Mouse (Mus musculus): ENCODE data around the gene Ap4s1.
A peak's percentile ranks its signal among the peaks of the same experiment; 100 is the strongest.
"Not testable (repeated sequence)": the region's sequence is repeated elsewhere in the genome, so short reads cannot be mapped to it uniquely, and the experiment has no call there.

Gene Ap4s1

DNA sequence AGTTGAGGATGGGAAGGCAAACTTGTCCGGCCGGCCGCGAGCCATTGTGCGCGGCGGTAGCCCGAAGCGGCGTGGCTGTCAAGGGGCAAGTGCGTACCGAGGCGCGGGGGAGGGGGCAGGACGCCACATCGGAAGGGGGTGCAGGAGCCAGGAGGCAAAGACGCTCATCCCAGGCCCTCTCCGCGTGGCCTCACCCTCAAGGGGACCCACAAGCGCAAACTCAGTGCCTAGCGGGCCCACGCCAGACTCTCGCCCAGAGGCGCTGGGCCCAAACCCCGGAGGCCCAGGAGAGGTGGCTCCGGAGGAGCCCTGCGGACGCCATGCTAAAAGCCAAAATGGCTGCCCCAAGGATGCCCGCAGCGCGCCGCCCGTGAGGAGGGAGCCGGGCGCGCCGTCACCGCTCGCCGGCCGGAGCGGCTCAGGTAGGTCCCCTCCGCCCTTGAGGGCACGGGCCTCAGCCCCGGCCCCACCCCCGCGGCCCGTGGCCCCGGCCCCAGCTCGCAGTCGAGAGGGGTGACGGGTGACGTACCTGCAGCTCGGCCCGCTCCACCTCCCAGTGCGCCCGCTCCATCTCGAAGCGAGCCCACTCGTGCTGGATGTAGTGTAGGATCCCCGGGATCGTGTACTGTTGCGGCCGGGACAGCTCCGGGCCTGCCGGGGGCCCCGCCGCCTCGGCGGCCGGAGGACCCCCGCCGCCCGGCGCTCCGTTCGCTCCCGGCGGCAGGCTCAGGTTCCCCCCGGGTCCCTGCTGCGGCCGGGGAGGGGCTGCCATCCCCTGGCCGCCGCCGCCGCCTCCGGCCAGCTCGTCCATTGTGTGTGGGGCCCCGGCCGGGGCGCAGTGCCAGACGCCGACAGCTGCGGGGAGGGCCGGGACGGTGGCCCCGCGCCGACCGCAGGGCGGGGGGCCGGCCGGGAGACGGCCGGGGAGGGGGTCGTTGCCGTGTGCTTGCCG is at the start of gene Ap4s1:
Gene Ap4s1 (plus strand): TSS at position 141 of the 952 bp plus-strand sequence.
- DNase-seq (ENCODE audit: low spot score in 2 of 2), result peak; percentile 59 to 63

DNA sequence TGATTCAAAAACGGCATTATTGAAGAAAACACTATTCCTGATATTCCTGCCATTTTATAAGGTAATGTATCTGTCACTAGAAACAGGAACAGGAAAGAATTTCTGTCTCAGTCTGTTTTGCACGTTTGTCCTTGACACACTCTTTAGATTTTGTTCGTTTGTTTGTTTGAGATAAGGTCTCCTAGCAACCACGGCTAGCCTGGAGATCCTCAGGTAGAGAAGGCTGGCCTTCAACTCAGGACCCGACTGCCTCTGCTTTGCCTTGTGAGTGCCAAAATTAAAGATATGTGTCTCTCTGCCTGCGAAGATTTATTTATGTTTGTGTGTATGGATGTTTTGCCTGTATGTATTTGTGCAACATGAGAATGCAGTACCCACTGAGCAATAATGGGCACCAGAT is 49.0 kb upstream of the Ap4s1 start:
- no peak for DNase-seq (ENCODE audit: low spot score in 2 of 2)

DNA sequence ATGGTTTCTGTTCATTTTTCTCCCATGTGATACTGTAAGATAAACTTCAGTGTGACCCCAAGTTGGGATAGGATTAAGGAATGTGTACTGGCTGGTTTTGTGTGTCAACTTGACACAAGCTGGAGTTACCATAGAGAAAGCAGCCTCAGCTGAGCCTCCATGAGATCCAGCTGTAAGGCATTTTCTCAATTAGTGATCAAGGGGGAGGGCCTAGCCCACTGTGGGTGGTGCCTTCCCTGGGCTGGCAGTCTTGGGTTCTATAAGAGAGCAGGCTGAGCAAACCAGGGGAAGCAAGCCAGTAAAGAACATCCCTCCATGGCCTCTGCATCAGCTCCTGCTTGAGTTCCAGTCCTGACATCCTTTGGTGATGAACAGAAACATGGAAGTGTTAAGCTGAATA is 41.4 kb upstream of the Ap4s1 start:
- DNase-seq (ENCODE audit: low spot score in 2 of 2), result not testable (repeated sequence)

DNA sequence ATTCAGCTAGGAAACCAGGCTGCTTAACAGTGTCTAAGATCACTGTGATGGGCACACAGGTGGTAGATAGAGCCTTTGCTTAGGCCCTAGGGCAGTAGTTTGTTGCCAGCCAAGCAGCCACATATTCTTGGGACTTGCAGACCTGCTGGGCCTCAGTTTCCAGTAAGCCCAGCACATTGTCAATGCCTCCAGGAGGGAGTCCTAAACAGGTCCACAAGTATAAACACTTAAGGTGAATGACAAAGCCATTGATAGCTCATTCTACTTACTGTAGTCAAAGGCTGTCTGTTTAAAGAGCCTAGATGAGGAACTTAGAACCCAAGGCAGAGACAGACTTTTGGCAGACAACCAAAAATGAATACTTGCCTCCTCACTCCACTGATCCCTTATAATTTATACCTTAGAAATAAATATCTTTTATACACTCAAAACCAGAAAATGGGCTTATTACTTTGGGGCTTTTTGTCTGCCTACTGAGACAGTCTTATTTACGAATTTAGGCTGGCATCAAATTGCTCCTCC is 34.8 kb upstream of the Ap4s1 start:
- no peak for DNase-seq (ENCODE audit: low spot score in 2 of 2)

DNA sequence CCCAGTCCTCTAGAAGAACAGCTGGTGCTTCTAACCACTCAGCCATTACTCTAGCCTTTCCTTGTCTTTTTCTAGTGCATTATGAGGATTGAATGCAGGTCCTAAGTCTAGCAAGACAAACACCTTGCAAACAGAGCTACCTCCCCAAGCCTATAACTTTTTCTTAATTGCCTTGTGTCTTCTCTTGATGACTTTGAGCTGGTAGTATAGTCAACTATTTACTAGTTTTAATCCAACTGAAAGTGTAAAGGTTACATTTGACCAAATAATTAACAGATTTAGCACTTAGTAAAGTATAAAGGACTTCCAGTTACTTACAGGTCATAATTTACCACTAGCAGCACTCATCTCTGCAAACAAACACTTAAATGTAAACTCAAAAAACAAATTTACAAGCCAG is 27.8 kb upstream of the Ap4s1 start:
- no peak for DNase-seq (ENCODE audit: low spot score in 2 of 2)

DNA sequence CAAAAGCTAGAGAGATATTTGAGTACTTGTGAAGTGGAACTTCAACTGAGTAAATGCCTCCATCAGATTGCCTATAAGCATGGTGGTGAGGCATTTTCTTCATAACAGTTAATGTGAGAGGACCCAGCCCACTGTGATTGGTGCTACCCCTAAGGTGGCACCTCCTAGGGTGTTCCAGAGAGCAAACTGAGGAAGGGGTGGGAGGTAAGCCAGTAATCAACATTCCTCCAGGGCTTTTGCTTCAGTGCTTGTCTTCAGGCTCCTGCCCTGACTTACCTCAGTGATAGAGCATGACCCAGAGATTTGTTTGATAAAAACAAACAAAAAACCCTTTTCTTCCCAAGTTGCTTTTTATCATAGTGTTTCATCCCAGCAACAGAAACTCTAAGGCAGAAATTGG is 26.9 kb upstream of the Ap4s1 start:
- no peak for DNase-seq (ENCODE audit: low spot score in 2 of 2)

DNA sequence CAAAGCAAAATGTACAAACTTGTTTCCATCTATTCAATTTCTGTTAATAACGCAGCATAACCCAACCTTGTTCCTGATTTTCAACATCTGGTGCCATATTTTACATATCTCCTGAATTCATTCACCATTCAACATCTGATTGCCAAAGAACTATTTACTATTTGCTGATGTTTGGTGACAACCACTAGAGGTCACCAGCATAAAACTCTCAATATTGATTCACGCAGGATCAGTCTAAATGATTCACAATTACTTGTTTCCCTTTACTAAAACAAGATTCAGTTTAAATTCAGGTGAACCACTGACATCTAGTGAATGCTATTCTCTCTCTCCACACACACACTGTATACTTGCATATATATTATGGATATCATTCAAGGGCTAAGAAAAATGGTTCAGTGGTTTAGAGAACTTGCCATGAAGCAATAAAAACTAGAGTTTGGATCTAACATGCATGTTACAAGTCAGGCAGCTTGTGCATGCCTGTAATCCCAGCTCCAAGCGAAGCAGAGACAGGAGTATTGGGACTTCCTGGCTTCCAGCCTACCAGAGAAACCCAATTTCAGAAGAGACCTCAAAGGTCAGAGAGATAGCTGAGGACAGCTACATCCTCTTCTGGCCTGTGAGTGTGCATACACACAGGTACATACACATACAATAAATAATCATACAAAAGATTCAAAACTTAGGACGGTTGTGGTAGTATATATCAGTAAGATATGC is 24.0 kb upstream of the Ap4s1 start:
- no peak for DNase-seq (ENCODE audit: low spot score in 2 of 2)

DNA sequence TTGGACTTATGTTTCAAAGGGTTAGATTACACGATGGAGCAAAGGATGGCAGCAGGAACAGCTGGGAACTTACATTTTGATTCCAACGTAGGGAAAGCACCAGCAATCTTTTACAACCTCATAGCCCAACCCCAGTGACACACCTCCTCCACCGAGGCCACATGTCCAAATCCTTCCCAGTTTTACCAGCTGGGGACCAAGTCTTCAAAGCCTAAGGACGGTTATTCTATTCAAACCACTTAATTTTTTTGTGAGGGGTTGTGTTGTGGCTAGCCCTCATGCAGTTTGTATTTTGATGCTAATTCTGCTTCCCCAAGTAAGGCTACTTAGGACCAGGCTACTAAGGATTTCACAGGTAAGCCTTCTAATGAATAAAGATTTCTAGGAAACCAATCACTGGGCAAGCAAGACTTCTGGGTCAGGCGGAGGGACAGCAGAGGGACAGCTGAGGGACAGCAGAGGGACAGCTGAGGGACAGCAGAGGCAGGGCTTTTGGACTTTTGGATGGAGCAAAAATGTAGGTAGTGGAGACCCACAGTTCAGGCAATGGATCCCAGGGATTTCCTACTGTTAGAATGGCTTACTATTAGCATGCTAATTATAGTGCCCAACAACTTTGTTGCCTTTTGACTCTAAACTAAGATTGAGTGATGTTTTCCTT is 19.5 kb upstream of the Ap4s1 start:
- no peak for DNase-seq (ENCODE audit: low spot score in 2 of 2)

DNA sequence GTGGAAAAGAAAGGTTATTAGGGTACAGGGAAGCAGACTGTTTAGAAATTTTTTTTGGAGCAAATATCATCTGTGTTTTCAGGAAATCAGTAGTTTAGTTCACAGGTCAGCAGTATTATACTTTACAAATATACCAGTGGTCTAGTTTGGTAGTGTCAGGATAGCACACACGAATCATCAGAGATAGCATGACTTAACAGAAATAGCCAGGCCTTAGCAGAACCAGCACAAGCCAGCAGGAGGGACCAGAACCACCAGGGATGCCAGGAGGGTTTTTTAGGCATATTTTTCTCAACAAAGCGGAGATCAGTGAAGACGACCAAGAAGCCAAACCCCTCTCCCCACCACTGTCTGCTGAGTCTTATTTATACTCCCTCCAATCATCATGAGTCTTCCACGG is 17.6 kb upstream of the Ap4s1 start:
- DNase-seq (ENCODE audit: low spot score in 2 of 2), result no peak

DNA sequence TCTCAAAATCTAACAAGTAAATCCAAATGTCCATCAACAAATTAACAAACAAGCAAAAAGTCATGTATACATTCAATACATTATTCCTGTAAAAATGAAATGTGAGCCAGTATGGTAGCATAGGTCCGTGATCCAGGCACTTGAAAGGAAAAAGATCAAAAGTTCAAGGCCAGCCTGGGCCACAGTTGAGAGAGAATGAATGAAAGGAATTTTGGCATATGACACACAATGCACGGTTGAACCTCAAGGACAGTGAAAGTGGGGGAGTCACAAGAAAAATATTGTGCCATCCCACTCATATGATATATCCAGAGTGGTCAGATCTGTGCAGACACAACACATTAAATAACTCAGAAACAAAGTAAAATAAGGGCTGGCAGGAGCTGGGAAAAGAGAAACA is 14.4 kb upstream of the Ap4s1 start:
- DNase-seq (ENCODE audit: low spot score in 2 of 2), result no peak

DNA sequence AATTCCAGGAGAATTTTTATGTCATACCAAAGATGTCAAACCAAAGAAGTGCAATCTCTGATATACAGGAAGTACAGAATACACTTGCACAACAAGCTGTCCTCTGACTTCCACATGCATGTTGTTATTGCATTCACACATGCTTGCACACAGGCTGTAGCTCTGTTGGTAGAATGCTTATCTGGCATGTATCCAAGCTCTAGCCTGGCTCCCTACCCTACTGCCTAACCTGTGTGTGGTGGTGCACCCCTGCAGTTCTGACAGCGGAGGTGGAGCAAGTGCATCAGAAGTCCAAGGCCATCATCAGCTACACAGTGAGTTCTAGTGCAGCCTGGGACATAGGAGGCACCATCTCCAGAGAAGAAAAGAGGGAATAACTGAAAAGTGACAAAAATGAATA is 12.0 kb upstream of the Ap4s1 start:
- no peak for DNase-seq (ENCODE audit: low spot score in 2 of 2)

DNA sequence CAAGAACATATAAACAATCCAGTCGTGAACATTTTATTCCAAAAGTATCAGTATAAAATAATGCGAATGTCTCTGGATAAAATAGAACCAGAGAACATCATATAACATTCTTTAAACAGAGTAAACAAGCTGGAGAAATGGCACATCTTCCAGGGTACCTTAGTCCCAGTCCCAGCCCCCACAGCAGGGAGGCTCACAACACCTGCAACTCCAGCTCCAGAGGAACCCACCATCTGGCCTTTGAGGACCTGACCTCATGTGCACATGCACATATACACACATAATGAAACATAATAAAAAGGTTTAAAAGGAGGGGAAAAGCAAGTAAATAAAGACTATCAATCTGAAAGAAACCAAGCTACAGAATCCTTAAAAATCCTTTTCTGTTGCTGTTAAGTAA is 2.3 kb upstream of the Ap4s1 start:
- no peak for DNase-seq (ENCODE audit: low spot score in 2 of 2)

DNA sequence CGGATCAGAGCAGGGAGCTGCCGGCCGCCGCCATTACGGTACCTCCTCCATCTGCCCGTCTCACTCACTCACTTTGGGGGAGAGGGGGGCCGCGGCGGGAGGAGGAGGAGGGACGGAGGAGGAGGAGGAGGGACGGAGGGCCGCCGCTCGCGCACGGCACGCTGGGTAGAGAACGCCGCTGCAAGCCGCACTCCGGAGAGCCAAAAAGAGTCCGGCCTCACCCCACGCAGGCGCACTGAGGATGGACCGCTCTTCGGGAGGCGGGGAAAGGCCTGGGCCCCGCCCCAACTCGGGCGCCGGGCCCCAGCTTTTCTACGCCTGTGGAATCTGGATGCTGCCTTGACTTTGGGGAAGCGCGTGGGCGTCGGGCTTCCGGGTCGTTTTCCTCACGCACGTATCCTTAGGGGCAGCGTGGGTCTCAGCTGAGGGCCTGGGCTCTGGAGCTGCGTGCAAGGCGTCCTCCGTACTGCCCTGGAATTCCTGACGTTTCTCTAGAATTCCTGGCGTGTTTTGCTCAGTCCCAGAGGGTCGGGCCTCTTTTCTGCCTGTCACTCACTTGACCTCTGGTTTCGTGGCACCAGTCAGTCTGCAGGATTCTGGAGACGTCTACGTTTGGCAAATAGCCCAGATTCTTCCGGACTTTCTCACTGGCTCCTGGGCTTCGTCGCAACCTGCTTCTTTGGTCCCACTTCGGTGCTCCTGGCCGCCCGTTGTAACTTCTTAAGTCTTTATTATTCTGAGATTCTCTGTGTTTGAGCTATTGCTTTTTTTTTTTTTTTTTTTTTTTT is 1.2 kb downstream of the Ap4s1 start, which contains the start of gene Strn3:
Gene Strn3 (minus strand): TSS at position 53 of the 788 bp plus-strand sequence.
- peak; percentile 96 for DNase-seq (ENCODE audit: low spot score in 2 of 2)

DNA sequence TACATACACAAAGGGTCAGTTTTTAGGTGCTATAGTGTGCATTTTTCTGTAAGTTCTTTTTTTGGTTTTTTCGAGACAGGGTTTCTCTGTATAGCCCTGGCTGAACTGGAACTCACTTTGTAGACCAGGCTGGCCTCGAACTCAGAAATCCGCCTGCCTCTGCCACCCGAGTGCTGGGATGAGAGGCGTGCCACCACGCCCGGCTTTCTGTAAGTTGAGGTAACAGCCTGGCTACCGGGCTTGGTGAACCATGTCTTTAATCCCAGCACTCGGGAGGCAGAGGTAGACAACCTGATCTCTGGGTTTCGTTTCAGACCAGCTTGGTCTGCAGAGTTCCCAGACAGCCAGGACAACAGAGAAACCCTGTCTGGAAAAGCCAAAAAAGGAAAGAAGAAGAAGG is 2.0 kb downstream of the Ap4s1 start:
- not testable (repeated sequence) for DNase-seq (ENCODE audit: low spot score in 2 of 2)

DNA sequence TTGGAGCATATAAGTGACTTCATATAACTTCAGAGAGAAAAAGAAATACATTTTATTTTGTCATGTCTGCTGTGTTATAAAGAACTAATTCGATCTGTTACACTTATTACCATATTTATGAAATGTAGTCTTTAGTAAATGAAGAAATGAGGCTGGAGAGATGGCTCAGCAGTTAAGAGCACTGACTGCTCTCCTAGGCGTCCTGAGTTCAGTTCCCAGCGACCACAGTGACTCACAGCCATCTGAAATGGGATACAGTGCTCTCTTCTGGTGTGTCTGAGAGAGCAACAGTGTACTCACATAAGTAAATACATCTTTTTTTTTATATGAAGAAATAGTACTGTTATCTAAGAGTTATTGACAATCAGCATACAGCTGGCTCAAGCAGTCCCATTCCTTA is 2.6 kb downstream of the Ap4s1 start:
- DNase-seq (ENCODE audit: low spot score in 2 of 2), result no peak

DNA sequence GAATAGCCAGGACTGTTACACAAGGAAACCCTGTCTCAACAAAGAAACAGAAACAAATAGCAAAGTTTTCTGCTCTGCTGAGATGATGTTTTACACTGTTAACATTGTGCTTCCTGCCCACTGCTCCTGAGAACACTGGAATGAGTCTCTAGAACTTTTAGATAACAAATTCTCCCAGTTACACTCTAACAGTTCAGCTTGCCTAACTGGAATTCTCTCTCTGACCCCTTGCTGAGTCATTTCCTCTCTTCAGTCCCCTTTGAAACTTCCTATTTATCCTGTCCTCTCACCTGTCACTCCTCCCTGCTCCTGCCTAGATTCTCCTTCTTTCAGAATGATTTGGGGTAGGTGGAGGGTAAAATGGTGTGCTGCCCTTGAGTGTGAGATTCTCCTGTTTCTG is 3.3 kb downstream of the Ap4s1 start:
- no peak for DNase-seq (ENCODE audit: low spot score in 2 of 2)

DNA sequence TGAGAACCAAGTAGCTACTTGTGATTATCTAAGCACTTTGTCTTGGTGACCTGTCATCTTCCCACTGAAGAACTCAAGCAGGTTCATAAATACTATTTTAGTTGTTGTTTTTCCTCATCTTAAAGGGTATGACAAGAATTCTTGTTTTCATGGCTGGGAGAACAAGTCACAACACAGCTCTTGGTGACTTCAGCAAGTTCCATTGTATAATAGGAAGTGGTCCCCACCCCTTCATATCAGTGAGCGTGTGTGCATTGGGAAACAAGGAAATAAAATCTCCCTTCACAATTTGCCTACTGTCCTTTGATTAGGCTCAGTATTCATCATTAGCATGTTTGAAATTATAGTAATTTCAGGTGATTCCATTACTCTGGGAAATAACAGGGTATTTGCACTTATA is 4.1 kb downstream of the Ap4s1 start:
- DNase-seq (ENCODE audit: low spot score in 2 of 2), result no peak

DNA sequence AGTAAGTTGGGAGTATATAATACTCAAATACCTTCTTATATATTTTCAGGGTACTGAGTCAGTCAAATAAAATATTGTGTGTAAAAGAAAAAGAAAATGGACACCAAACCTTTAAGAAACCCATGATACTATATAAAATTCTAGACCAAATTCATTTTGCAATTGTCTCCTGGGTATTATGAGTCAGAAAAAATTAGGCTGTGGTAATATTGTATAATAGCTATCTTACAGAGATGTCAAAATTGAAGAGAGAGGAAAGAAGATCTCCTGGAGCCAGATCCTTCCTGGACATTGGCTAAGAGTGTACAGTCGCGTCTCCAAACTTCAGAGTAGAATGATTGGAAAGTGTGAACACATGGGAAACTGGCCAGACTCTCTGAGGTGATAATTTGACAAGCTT is 5.3 kb downstream of the Ap4s1 start:
- DNase-seq (ENCODE audit: low spot score in 2 of 2), result no peak

DNA sequence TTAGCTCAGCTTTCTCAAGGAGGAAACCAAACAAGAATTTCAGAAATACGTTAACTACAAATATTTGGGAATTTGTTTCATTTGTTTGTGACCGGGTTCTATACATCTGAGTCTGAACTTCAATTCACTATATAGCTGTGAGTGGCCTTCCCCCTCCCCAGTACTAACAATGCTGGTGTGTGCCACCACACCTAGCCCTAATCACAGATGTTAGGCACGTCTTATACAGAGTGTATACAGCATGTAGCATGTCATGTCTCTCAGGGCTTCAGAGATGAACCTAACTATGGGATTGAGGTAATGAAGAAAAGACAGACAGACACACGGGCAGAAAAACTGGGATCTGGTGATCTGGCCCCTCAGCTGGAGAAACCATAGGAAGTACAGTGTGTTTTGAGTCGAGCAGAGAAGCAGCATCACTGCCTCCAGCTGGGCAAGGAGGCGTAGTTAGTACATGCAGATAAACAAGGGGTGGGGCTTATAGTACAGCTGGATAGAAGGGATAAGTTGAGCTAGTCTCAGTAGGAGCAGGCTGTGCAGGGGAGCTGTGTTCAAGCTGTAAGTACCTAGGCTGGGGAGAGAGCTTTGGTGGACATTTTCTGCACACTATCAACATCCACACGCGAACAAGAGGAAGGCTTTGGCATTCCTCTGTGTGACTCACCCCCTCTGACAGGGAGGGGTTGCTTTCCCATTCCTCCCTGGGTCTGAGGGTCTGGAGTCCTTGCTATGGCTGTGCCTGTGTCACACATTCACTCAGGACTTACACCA is 9.0 kb downstream of the Ap4s1 start:
- DNase-seq (ENCODE audit: low spot score in 2 of 2), result no peak

DNA sequence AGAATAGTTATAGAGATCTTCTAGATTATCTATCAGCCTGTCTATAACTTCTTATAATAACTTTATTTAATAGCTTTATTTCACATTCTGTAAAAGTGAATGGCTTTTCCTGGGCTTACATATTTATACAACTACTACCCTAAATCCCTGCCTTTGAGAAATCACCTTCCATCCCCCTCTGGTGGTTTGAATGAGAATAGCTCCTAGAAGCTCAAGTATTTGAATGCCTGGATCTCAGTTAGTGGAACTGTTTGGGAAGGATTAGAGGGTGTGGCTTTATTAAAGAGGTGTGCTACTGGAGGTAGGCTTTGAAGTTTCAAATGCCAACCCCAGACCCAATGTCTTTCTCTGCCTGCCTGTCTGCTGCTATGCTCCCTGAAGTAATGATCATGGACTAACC is 10.9 kb downstream of the Ap4s1 start:
- DNase-seq (ENCODE audit: low spot score in 2 of 2), result no peak

DNA sequence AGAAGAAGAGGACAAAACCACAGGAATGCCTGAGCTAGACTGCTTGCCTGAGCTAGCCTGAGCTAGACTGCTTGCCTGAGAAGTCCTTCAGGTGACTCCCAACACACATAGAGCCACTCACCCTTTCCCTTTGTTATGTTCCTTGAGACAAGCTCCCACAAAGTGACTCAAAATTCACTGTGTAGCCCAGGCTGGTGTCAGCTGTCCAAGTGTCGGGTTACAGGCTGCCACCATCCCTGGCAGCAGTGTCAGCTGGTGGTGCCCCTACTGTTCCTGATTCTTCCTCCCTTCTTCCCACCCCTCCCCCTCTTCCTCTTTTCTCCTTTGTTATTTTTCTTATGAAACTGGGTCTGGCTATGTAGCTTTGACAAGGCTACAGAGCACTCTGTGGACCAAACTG is 13.0 kb downstream of the Ap4s1 start:
- no peak for DNase-seq (ENCODE audit: low spot score in 2 of 2)

Data from urinary bladder, postnatal 4 days (tissue).